Comparison of ENCODE assay signal across 20 mouse cellular contexts in genomic region chr12:25332384-25333035, GRCm38 (mm10).
DNase-seq lines count a peak whose midpoint lies in the region; ATAC-seq lines count a peak whose summit lies in the region.
"Had no signal": no experiment of that assay in that cellular context is flagged by ENCODE, and none has a peak within 500 bp of the region (broad histone marks: within the 10 kb centered on the region; RNA-seq: fewer than 3 reads in every experiment).

No protein-coding gene starts in this region.

- H3K27ac ChIP-seq in embryonic facial prominence, embryonic 14.5 days (replicated peaks; ENCODE audit: low read depth, low read length) = no peak overlapping the region
- H3K27ac ChIP-seq in embryonic facial prominence, embryonic 10.5 days (replicated peaks) = no peak overlapping the region
- no peak overlapping the region for H3K27ac ChIP-seq in midbrain, embryonic 13.5 days
- H3K27ac ChIP-seq: kidney, postnatal 0 days; limb, embryonic 12.5 days; liver, embryonic 14.5 days; midbrain, embryonic 12.5 days; neural tube, embryonic 13.5 days; stomach, embryonic 15.5 days had no signal

- peak; percentile 53; the same call in 1 of the 2 replicates for ATAC-seq in embryonic facial prominence, embryonic 14.5 days (ENCODE audit: low read depth)
- ATAC-seq in midbrain, embryonic 13.5 days = peak; percentile 48; the same call in 1 of the 2 replicates
- ATAC-seq: intestine, embryonic 16.5 days; lung, postnatal 0 days; Patski had no signal

- H3K9me3 ChIP-seq in embryonic facial prominence, embryonic 14.5 days (ENCODE audit: control insufficient read depth, low read length) = no peaks in the 10 kb centered on the region
- H3K9me3 ChIP-seq in embryonic facial prominence, embryonic 10.5 days = no peaks in the 10 kb centered on the region
- no peaks in the 10 kb centered on the region for H3K9me3 ChIP-seq in midbrain, embryonic 13.5 days
- H3K9me3 ChIP-seq: limb, embryonic 12.5 days; midbrain, embryonic 12.5 days; neural tube, embryonic 13.5 days; stomach, embryonic 15.5 days had no signal

- H3K4me3 ChIP-seq in embryonic facial prominence, embryonic 14.5 days (ENCODE audit: low read depth, low read length) = no peak overlapping the region
- no peak overlapping the region for H3K4me3 ChIP-seq in embryonic facial prominence, embryonic 10.5 days
- H3K4me3 ChIP-seq in midbrain, embryonic 13.5 days (replicated peaks) = no peak overlapping the region
- H3K4me3 ChIP-seq: limb, embryonic 12.5 days; midbrain, embryonic 12.5 days; neural tube, embryonic 13.5 days; stomach, embryonic 15.5 days had no signal

- H3K4me1 ChIP-seq in embryonic facial prominence, embryonic 14.5 days (ENCODE audit: control insufficient read depth, insufficient read depth, low read length) = peaks cover 5% of the 10 kb centered on the region
- H3K4me1 ChIP-seq in embryonic facial prominence, embryonic 10.5 days = peaks cover 20% of the 10 kb centered on the region
- peaks cover 24% of the 10 kb centered on the region for H3K4me1 ChIP-seq in midbrain, embryonic 13.5 days (replicated peaks)
- H3K4me1 ChIP-seq: midbrain, embryonic 12.5 days; stomach, embryonic 15.5 days had no signal

- peak; percentile 40 for DNase-seq in embryonic facial prominence, embryonic 14.5 days (ENCODE audit: low spot score)
- no peak for DNase-seq in embryonic facial prominence, embryonic 10.5 days (ENCODE audit: low spot score)
- DNase-seq in right cerebral cortex, postnatal 10 days (ENCODE audit: low spot score in 2 of 2) = peak; percentile 30 to 35
- DNase-seq in right cerebral cortex, adult 18-20 months = no peak
- DNase-seq in heart, postnatal 14 days = no peak
- DNase-seq in lung, postnatal 10 days = no peak
- DNase-seq in c-Kit-positive CD71-positive TER-119-positive erythroid progenitor cells, embryonic 14.5 days (ENCODE audit: low spot score) = no peak
- DNase-seq: cerebellum, adult 11 months; spleen, adult 18-20 months; thymus, postnatal 36 days had no signal

- no peak overlapping the region for H3K9ac ChIP-seq in embryonic facial prominence, embryonic 14.5 days (ENCODE audit: low read depth, low read length)
- H3K9ac ChIP-seq in midbrain, embryonic 13.5 days (replicated peaks) = no peak overlapping the region
- H3K9ac ChIP-seq: limb, embryonic 12.5 days; liver, embryonic 14.5 days; midbrain, embryonic 12.5 days; neural tube, embryonic 13.5 days; stomach, embryonic 15.5 days had no signal

- intact Hi-C loops in heart, postnatal 14 days (cut with DNase I) = no loop called here

- WGBS in embryonic facial prominence, embryonic 14.5 days = 82% methylated on average over 11 of the region's 11 CpGs
- WGBS in embryonic facial prominence, embryonic 10.5 days = 87% methylated on average over 11 of the region's 11 CpGs
- 61% methylated on average over 11 of the region's 11 CpGs for WGBS in midbrain, embryonic 13.5 days

- no peak overlapping the region for H3K4me2 ChIP-seq in embryonic facial prominence, embryonic 14.5 days (ENCODE audit: low read depth, low read length)
- H3K4me2 ChIP-seq in midbrain, embryonic 13.5 days (replicated peaks) = no peak overlapping the region
- H3K4me2 ChIP-seq: limb, embryonic 12.5 days; midbrain, embryonic 12.5 days; neural tube, embryonic 13.5 days; stomach, embryonic 15.5 days had no signal

- no peaks in the 10 kb centered on the region for H3K27me3 ChIP-seq in embryonic facial prominence, embryonic 14.5 days (replicated peaks; ENCODE audit: control insufficient read depth, insufficient read depth, low read length)
- H3K27me3 ChIP-seq in embryonic facial prominence, embryonic 10.5 days (replicated peaks; ENCODE audit: low read depth, poor library complexity, severe bottlenecking) = no peaks in the 10 kb centered on the region
- H3K27me3 ChIP-seq in midbrain, embryonic 13.5 days = no peaks in the 10 kb centered on the region
- H3K27me3 ChIP-seq: limb, embryonic 12.5 days; midbrain, embryonic 12.5 days; neural tube, embryonic 13.5 days; Patski; stomach, embryonic 15.5 days had no signal

- H3K36me3 ChIP-seq in embryonic facial prominence, embryonic 14.5 days (ENCODE audit: control insufficient read depth, insufficient read depth, low read length) = no peaks in the 10 kb centered on the region
- H3K36me3 ChIP-seq in embryonic facial prominence, embryonic 10.5 days (replicated peaks) = no peaks in the 10 kb centered on the region
- H3K36me3 ChIP-seq in midbrain, embryonic 13.5 days = no peaks in the 10 kb centered on the region
- H3K36me3 ChIP-seq: limb, embryonic 12.5 days; midbrain, embryonic 12.5 days; neural tube, embryonic 13.5 days; stomach, embryonic 15.5 days had no signal

Comparison
In these comparisons a context has a peak if more than half of its experiments do, and no peak if none do; other contexts are left out.
1. DNase-seq: peak in embryonic facial prominence, embryonic 14.5 days (single experiment) and right cerebral cortex, postnatal 10 days (2 of 2); none in embryonic facial prominence, embryonic 10.5 days (single experiment), right cerebral cortex, adult 18-20 months (single experiment), heart, postnatal 14 days (0 of 2), lung, postnatal 10 days (single experiment) and c-Kit-positive CD71-positive TER-119-positive erythroid progenitor cells, embryonic 14.5 days (single experiment).